Mouse (Mus musculus) intestine, postnatal 0 days (tissue): ENCODE data around the gene Dnaic1. TPM values are rescaled to one million over a fixed set of nuclear protein-coding genes. Genes with fewer than 3 reads are reported as not detected.

Experiments
- ATAC-seq: fragments of 200-750 bp; cut with Nextera tagmentation; 2 replicates; pipeline ENCODE4 v1.8.0; 2017; ENCODE audit warnings: mild to moderate bottlenecking, moderate TSS enrichment, moderate library complexity
- H3K27ac ChIP-seq: fragments of 300-500 bp; sonication (generic); 2 replicates; pipeline ENCODE4 v1.5.1; 2014; ENCODE audit warnings: mild to moderate bottlenecking, low read depth, low read length, moderate library complexity
- H3K27me3 ChIP-seq: fragments of 300-500 bp; sonication (generic); replicated peaks from 2 replicates; pipeline ENCODE4 v1.6.1; 2014; ENCODE audit warnings: low read length, mixed read lengths; ENCODE audit not compliant: control insufficient read depth, insufficient read depth
- H3K36me3 ChIP-seq: fragments of 300-500 bp; sonication (generic); 2 replicates; pipeline ENCODE4 v1.6.1; 2014; ENCODE audit warnings: mild to moderate bottlenecking, moderate library complexity; ENCODE audit not compliant: control insufficient read depth, insufficient read depth
- H3K4me1 ChIP-seq: fragments of 300-500 bp; sonication (generic); replicated peaks from 2 replicates; pipeline ENCODE4 v1.6.1; 2014; ENCODE audit warnings: antibody characterized with exemption, low read length, mixed read lengths; ENCODE audit not compliant: control insufficient read depth, insufficient read depth
- H3K4me2 ChIP-seq: fragments of 300-500 bp; sonication (generic); replicated peaks from 2 replicates; pipeline ENCODE4 v1.6.1; 2014; ENCODE audit warnings: low read depth, mild to moderate bottlenecking, moderate library complexity
- H3K4me3 ChIP-seq: fragments of 300-500 bp; sonication (generic); 2 replicates; pipeline ENCODE4 v1.5.1; 2014; ENCODE audit warnings: low read depth, low read length
- H3K9ac ChIP-seq: fragments of 300-500 bp; sonication (generic); 2 replicates; pipeline ENCODE4 v1.6.1; 2014; ENCODE audit warnings: mild to moderate bottlenecking, low read depth, low read length
- H3K9me3 ChIP-seq: fragments of 300-500 bp; sonication (generic); 2 replicates; pipeline ENCODE4 v1.6.1; 2016; ENCODE audit warnings: mixed run types; ENCODE audit not compliant: control insufficient read depth
- CTCF ChIP-seq: sonication (generic); IDR thresholded peaks from 2 replicates; pipeline ENCODE4 v1.5.1; 2016; ENCODE audit warnings: low read depth, mild to moderate bottlenecking, control low read depth, antibody characterized with exemption, moderate library complexity
- WGBS: fragments of 180-500 bp; shearing (Covaris S2); extraction: QIAGEN DNeasy Blood & Tissue Kit; methylation state at CpG from one replicate; pipeline ENCODE4 v1.1.7; 2014; 5-methylcytosine and 5-hydroxymethylcytosine counted together
- polyA plus RNA-seq: library from polyadenylated mRNA; unstranded; fragments of >200 nt; fragmentation: Nextera tagmentation; extraction: Ambion mirVana; gene quantifications from 2 replicates; pipeline ENCODE4 v1.2.1, GENCODE M21; 2015

Dnaic1 gene
- polyA plus RNA-seq, 1 experiment from 2014 or later: 2.3 TPM

DNA sequence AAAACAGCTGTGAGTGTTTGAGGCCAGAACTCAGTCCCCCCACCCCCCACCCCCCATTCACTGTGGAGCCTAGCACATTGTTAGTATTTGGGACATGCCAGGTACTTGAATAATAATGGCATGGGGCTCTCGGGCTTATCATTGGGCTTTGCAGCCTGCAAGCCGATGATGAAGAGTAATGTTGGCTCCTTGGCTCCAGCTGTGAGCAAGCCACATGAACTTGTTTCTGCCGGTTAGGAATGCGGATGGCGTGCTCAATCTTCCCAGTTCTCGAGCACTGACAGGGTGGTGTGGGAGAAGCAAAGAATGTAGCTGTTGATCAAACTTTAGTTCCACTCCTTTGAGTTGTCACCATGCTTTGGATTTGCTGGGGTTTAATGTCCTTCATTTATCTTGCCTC is 6.3 kb downstream of the Dnaic1 start:
- no peak overlapping the region for H3K27ac ChIP-seq
- 44% methylated on average over 6 of the region's 6 CpGs for WGBS
- H3K27me3 ChIP-seq: no peaks in the 10 kb centered on the region
- TF ChIP-seq CTCF: no peak
- no peaks in the 10 kb centered on the region for H3K4me1 ChIP-seq
- no peaks in the 10 kb centered on the region for H3K36me3 ChIP-seq
- ATAC-seq: no peak
- H3K4me2 ChIP-seq: no peak overlapping the region
- H3K9me3 ChIP-seq: no peaks in the 10 kb centered on the region
- no peak overlapping the region for H3K4me3 ChIP-seq
- H3K9ac ChIP-seq: no peak overlapping the region

- 81% methylated on average over 7 of the region's 7 CpGs for WGBS
- H3K9me3 ChIP-seq: no peaks in the 10 kb centered on the region
- H3K4me2 ChIP-seq: no peak overlapping the region
- H3K36me3 ChIP-seq: no peaks in the 10 kb centered on the region
- H3K4me3 ChIP-seq: no peak overlapping the region
- no peak for ATAC-seq
- TF ChIP-seq CTCF: no peak
- H3K27me3 ChIP-seq: no peaks in the 10 kb centered on the region
- no peaks in the 10 kb centered on the region for H3K4me1 ChIP-seq
- no peak overlapping the region for H3K27ac ChIP-seq
- H3K9ac ChIP-seq: no peak overlapping the region
These were observed 13.8 kb downstream of the Dnaic1 start for GRCm38 (mm10) chr4:41583353-41583752.

DNA sequence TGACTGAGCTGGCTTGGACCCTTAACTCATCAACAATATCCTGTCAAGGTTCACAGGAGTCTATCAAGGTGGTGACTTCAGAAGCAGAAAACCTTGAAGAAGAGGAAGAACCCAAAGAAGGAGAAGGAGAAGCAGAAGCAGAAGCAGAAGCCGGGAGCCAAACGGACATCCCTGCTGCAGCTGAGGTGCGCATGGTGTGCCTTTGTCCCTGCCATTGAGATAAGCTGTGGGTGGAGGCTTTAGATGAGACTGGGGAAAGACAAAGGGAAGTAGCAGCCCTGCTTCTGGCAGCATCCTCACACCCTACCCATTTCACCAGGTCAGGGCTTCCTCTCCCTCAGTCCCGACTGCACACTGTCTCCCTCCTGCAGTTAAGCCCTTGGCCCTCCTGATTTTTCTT is 33.2 kb downstream of the Dnaic1 start:
- TF ChIP-seq CTCF: no peak
- no peaks in the 10 kb centered on the region for H3K4me1 ChIP-seq
- WGBS: 52% methylated on average over 4 of the region's 4 CpGs
- H3K9ac ChIP-seq: no peak overlapping the region
- no peaks in the 10 kb centered on the region for H3K9me3 ChIP-seq
- no peaks in the 10 kb centered on the region for H3K36me3 ChIP-seq
- H3K27ac ChIP-seq: no peak overlapping the region
- H3K27me3 ChIP-seq: no peaks in the 10 kb centered on the region
- no peak for ATAC-seq
- H3K4me2 ChIP-seq: no peak overlapping the region
- H3K4me3 ChIP-seq: no peak overlapping the region

DNA sequence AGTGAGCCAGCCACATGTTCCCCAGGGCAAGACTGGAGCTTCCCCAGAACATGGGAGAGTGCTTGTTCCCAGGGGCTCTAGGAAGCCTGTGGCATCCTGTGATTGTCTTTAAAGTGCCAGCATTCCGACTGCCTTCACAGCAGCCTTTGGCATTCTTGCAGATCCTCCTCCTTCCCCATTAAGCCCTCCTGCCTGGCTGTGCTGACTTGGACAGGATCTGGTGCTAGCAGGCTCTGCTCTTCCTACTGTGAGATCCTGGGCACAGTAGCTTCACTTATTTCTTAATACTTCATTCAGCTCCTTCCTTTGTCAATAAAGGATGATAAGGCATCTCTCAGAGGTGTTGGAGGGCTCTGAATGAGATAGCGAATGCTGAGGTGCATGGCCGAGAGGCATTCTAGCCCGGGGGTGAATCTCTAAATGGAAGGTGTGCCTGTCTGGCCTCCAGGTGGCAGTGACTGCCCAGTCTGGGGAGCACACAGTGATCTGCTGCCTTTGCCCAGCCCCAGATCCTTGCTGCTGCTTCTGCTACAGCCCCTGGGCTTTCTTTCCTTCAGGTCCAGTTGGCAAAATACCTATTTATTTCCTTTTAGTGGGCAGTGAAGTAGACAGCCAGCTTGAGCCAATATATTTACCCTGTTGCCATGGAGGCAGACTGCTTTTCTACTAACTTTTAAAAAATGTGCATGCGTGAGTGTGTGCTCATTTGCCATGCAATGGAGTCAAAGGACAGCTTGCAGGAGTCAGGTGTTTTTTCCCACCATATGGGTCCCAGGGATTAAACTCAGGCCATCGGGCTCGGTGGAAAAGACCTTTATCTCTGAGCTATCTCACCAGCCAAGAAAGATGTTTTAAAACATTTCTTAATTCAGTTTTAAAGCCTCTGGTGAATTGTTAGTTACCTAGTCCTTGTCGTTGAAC is 35.2 kb downstream of the Dnaic1 start:
- TF ChIP-seq CTCF: peak; percentile 63
- no peak overlapping the region for H3K4me2 ChIP-seq
- no peaks in the 10 kb centered on the region for H3K36me3 ChIP-seq
- ATAC-seq: no peak
- H3K9me3 ChIP-seq: no peaks in the 10 kb centered on the region
- H3K9ac ChIP-seq: no peak overlapping the region
- H3K4me3 ChIP-seq: no peak overlapping the region
- H3K27me3 ChIP-seq: 0 out of 2 replicates have a peak, but pooled peaks cover 4% of the 10 kb centered on the region
- 41% methylated on average over 8 of the region's 8 CpGs for WGBS
- no peaks in the 10 kb centered on the region for H3K4me1 ChIP-seq
- H3K27ac ChIP-seq: no peak overlapping the region

DNA sequence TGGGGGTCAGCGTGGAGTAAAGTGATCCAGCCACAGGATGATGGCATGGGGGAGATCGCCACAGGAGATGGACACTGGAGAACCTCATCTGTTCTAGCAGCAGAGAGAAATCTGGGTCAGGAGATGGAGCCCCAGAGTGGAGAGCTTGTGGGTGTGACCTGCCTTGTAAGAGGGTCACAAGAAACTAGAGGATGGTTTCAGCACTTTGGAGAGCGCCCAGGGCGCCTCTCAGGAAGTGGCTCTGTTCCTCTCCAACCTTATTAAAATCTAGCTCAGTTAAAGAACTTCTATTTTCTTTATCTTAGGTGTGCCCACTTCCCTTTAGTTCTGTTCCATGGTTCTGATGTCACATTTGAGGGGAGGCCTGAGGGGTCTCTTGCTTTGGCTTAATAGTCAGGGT is 37.2 kb downstream of the Dnaic1 start:
- Histone ChIP-seq H3K4me3 (no peak overlapping the region), H3K9ac (no peak overlapping the region), H3K27me3 (0 out of 2 replicates have a peak, but pooled peaks cover 4% of the 10 kb centered on the region), H3K4me1 (no peaks in the 10 kb centered on the region), H3K4me2 (no peak overlapping the region), H3K36me3 (no peaks in the 10 kb centered on the region), H3K27ac (no peak overlapping the region), H3K9me3 (no peaks in the 10 kb centered on the region)
- no peak for TF ChIP-seq CTCF
- 30% methylated on average over 4 of the region's 4 CpGs for WGBS
- no peak for ATAC-seq

GRCm38 (mm10) chr4:41609681-41610593 is 40.4 kb downstream of the Dnaic1 start:
- Histone ChIP-seq H3K4me1 (no peaks in the 10 kb centered on the region), H3K9ac (no peak overlapping the region), H3K27ac (no peak overlapping the region), H3K4me2 (no peak overlapping the region), H3K27me3 (0 out of 2 replicates have a peak, but pooled peaks cover 4% of the 10 kb centered on the region), H3K9me3 (no peaks in the 10 kb centered on the region), H3K36me3 (no peaks in the 10 kb centered on the region), H3K4me3 (no peak overlapping the region)
- WGBS: 77% methylated on average over 10 of the region's 10 CpGs
- peak; percentile 46 for TF ChIP-seq CTCF
- ATAC-seq: no peak
